Mouse (Mus musculus) heart, embryonic 13.5 days (tissue): ENCODE measurements around the gene Noc3l. TPM values are rescaled to one million over a fixed set of nuclear protein-coding genes. Genes with fewer than 3 reads are reported as not detected.

ENCODE experiments used
- ATAC-seq: fragments of 200-750 bp; cut with Nextera tagmentation; 2 replicates; pipeline ENCODE4 v1.8.0; 2017; ENCODE audit warnings: moderate TSS enrichment; ENCODE audit not compliant: insufficient number of reproducible peaks, low FRiP score, low TSS enrichment; ENCODE audit errors: extremely low read depth
- H3K27ac ChIP-seq: fragments of 300-500 bp; sonication (generic); replicated peaks from 2 replicates; pipeline ENCODE4 v1.5.1; 2015; ENCODE audit warnings: moderate library complexity, mild to moderate bottlenecking, inconsistent platforms
- H3K27me3 ChIP-seq: fragments of 300-500 bp; sonication (generic); replicated peaks from 2 replicates; pipeline ENCODE4 v1.6.1; 2015; ENCODE audit warnings: mild to moderate bottlenecking, inconsistent platforms
- H3K36me3 ChIP-seq: fragments of 300-500 bp; sonication (generic); 2 replicates; pipeline ENCODE4 v1.6.1; 2015; ENCODE audit warnings: mild to moderate bottlenecking, inconsistent platforms
- H3K4me1 ChIP-seq: fragments of 300-500 bp; sonication (generic); 2 replicates; pipeline ENCODE4 v1.6.1; 2015; ENCODE audit warnings: inconsistent platforms
- H3K4me2 ChIP-seq: fragments of 300-500 bp; sonication (generic); 2 replicates; pipeline ENCODE4 v1.6.1; 2015; ENCODE audit warnings: inconsistent platforms, mild to moderate bottlenecking, moderate library complexity
- H3K4me3 ChIP-seq: fragments of 300-500 bp; sonication (generic); 2 replicates; pipeline ENCODE4 v1.5.1; 2015; ENCODE audit warnings: moderate library complexity, mild to moderate bottlenecking, inconsistent platforms
- H3K9ac ChIP-seq: fragments of 300-500 bp; sonication (generic); 2 replicates; pipeline ENCODE4 v1.6.1; 2015; ENCODE audit warnings: inconsistent platforms, mild to moderate bottlenecking, moderate library complexity
- H3K9me3 ChIP-seq: fragments of 300-500 bp; sonication (generic); 2 replicates; pipeline ENCODE4 v1.6.1; 2016; ENCODE audit warnings: inconsistent platforms
- whole genome bisulfite sequencing: fragments of 180-500 bp; shearing (Covaris S2); methylation state at CpG from one replicate; pipeline ENCODE4 v1.1.7; 2015; ENCODE audit warnings: mixed read lengths; 5-methylcytosine and 5-hydroxymethylcytosine counted together
- polyA plus RNA-seq: library from polyadenylated mRNA; unstranded; fragments of >200 nt; fragmentation: Nextera tagmentation; extraction: Ambion mirVana; gene quantifications from 2 replicates; pipeline ENCODE4 v1.2.1, GENCODE M21; 2015

Noc3l gene
- polyA plus RNA-seq, 1 experiment from 2014 or later, result 4.1 TPM

DNA sequence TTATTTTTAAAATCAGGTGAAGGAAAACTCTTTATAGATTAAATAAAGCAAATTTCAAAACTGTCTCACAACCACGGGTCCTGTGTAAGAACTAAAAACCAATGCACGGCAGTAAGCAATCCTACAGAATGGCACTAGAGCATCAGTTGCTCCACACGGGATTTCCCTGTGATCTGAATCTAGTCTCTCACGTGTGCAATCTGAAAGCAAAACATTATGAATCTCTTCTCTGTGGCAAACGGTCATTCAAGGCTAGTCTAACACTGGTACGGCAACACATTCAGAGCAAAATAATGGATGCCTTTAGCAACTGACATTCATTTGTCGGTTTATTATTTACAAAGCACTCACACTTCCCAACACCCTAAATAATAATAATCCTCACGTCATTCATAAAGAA, 846 bp downstream of the Noc3l start:
- peak overlapping the region; percentile 91 for H3K9ac ChIP-seq
- 38% methylated on average over 8 of the region's 8 CpGs for WGBS
- H3K4me2 ChIP-seq, result peak overlapping the region; percentile 81
- H3K27ac ChIP-seq, result no peak overlapping the region
- no peak for ATAC-seq
- peak overlapping the region; percentile 92 for H3K4me3 ChIP-seq
- H3K4me1 ChIP-seq, result peaks cover 16% of the 10 kb centered on the region
- no peaks in the 10 kb centered on the region for H3K27me3 ChIP-seq
- H3K9me3 ChIP-seq, result no peaks in the 10 kb centered on the region
- peaks cover 29% of the 10 kb centered on the region for H3K36me3 ChIP-seq

DNA sequence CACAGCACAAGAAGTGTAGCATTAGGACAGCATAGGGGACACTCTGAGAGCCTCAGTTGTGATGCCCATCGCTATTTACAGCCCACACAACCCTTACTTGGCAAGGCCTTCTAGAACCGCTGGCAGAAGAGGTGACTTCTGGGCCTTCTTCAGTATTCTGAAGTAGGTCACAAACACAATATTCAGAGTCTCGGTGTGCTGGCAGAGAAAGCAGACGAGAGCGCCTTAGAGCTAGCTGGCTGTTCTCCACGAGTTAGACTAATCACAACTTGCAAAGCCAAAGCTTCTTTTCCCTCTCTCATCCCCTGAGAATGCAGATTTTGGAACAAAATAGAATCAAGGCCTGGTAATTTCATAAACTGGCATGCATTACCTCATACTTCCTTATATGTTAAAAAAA, 20.2 kb downstream of the Noc3l start:
- Histone ChIP-seq H3K27me3 (no peaks in the 10 kb centered on the region), H3K27ac (no peak overlapping the region), H3K4me3 (no peak overlapping the region), H3K36me3 (peaks cover 92% of the 10 kb centered on the region), H3K9me3 (no peaks in the 10 kb centered on the region), H3K4me1 (no peaks in the 10 kb centered on the region), H3K9ac (no peak overlapping the region), H3K4me2 (no peak overlapping the region)
- no peak for ATAC-seq
- WGBS, result 91% methylated on average over 6 of the region's 6 CpGs

DNA sequence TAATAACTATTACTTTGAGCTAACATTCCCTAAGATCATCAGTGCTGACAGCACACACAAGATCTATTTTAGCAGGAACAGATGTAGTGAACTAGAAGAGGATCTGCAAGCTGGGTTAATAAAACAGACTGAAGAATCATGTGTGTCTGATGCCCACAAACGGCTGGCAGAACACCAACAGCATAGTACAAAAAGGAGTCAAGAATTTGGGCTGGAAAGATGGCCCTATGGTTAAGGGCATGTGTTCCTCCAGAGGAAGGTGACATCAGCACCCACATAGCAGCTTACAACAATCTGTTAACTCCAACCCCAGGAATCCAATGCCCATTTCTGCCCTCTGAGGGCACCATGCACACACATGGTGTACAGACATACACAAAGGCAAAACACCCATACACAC, 20.7 kb downstream of the Noc3l start:
- Histone ChIP-seq H3K4me3 (no peak overlapping the region), H3K9ac (no peak overlapping the region), H3K27ac (no peak overlapping the region), H3K4me2 (no peak overlapping the region), H3K27me3 (no peaks in the 10 kb centered on the region), H3K4me1 (no peaks in the 10 kb centered on the region), H3K9me3 (no peaks in the 10 kb centered on the region), H3K36me3 (peaks cover 92% of the 10 kb centered on the region)
- 94% methylated on average over 1 of the region's 1 CpGs for WGBS
- no peak for ATAC-seq

DNA sequence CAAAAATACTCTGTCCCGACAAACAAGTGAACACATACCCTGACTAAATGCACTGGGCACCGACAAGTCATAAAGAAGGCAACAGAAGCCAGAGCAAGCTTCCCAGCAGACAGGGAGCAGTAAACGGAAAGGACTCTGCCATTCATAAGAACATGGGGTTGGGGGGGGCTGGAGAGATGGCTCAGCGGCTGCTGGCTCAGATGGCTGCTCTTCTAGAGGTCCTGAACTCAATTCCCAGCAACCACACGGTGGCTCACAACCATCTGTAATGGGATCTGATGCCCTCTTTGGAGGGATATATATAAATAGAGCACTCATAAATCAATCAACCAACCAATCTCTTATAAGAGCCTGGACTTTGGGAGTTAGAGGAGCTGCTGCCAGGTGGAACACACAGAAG, 22.5 kb downstream of the Noc3l start:
- 76% methylated on average over 5 of the region's 5 CpGs for WGBS
- H3K4me3 ChIP-seq, result no peak overlapping the region
- ATAC-seq, result no peak

DNA sequence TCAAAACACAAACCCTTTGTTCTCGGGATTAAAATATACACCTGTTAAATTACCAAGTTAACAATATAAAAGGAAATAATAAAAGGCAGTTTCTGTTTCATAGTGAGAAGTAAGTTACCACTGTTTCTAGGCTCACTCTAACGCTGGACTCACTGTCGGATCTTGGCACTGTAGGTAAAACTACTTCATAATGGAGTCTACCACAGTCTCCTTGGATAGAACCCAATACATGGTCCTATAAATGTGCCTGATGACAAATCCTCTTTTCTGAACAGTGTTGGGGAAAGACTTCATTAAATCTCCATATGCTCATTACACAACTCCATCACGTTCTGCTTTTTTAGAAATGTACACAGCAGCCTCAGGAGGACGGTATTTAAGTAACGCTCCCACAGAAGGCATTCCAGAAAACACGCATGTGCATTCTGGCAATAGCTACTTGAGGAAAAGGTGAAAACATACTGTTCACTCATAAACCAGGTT, 25.4 kb downstream of the Noc3l start:
- 90% methylated on average over 7 of the region's 7 CpGs for WGBS
- Histone ChIP-seq H3K9ac (no peak overlapping the region), H3K9me3 (no peaks in the 10 kb centered on the region), H3K4me1 (no peaks in the 10 kb centered on the region), H3K27ac (no peak overlapping the region), H3K4me2 (no peak overlapping the region), H3K36me3 (peaks cover 95% of the 10 kb centered on the region), H3K27me3 (no peaks in the 10 kb centered on the region), H3K4me3 (no peak overlapping the region)
- no peak for ATAC-seq

More for the DNA sequence above, 22.5 kb downstream of the Noc3l start:
- Histone ChIP-seq H3K9ac (no peak overlapping the region), H3K27me3 (no peaks in the 10 kb centered on the region), H3K36me3 (peaks cover 91% of the 10 kb centered on the region), H3K27ac (no peak overlapping the region), H3K9me3 (no peaks in the 10 kb centered on the region), H3K4me1 (no peaks in the 10 kb centered on the region), H3K4me2 (no peak overlapping the region)

DNA sequence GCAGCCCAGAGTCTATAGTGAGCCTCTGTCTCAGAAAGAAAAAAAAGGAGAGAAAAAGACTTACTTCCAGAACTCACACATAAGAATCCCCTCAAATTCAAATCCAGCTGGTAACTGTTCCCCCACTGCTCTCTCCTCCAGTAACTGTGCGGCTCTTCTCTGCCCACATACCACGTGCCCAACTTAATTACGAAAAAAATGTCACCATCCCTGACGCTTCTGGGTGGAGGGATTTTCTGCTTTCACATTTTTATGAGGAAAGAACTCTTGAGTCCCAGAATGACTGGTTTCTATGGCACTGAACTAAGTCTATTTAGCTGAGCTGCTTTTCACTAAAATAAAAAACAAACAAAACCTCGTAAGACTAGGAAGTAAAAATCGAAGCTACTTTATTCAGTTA, 31.3 kb downstream of the Noc3l start:
- Histone ChIP-seq H3K9me3 (no peaks in the 10 kb centered on the region), H3K36me3 (peaks cover 69% of the 10 kb centered on the region), H3K27ac (no peak overlapping the region), H3K4me2 (no peak overlapping the region), H3K4me1 (no peaks in the 10 kb centered on the region), H3K4me3 (no peak overlapping the region), H3K27me3 (no peaks in the 10 kb centered on the region), H3K9ac (no peak overlapping the region)
- no peak for ATAC-seq
- WGBS, result 90% methylated on average over 6 of the region's 6 CpGs

DNA sequence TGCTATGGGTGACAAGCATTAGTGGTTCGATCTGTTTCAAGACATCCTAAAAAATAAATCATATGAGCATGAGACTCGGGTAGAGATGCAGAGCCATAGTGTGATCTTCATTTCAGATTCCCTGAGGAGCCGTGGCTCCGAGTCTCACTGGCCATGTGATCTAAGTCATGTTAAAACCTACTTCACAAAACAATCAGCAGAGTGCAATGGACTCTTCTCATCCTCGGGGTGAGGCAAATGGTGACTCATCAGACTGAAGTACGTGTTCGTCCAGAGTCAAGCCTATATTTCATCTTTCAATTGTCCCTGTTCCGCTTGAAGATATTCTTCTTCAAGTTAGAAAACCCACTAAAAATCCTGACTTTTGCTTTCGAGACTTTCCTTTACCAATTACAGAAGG, 35.5 kb downstream of the Noc3l start:
- H3K27me3 ChIP-seq, result no peaks in the 10 kb centered on the region
- no peak overlapping the region for H3K4me2 ChIP-seq
- H3K9ac ChIP-seq, result no peak overlapping the region
- no peaks in the 10 kb centered on the region for H3K9me3 ChIP-seq
- no peaks in the 10 kb centered on the region for H3K4me1 ChIP-seq
- H3K27ac ChIP-seq, result no peak overlapping the region
- 78% methylated on average over 9 of the region's 9 CpGs for WGBS
- ATAC-seq, result no peak
- peaks cover 50% of the 10 kb centered on the region for H3K36me3 ChIP-seq
- H3K4me3 ChIP-seq, result no peak overlapping the region

DNA sequence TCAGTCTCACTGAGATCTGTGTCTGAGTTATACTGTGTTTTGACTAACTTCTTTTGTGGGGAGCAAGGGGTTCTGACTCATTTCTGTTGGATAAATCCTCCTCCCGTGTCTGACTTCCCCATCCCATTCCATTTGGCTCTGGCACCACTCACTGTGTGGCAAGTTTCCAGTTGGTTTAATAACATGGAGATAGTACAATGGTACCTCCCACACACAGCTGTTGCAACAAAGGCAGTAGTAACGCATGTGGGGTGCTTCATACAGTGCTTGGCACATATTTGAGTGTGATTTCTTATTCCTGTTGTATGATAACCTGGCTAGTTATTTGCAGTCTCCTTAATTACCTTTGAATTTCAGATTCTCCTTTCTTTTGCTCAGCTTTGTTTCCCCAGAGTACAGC, 40.2 kb downstream of the Noc3l start:
- Histone ChIP-seq H3K9ac (no peak overlapping the region), H3K4me1 (no peaks in the 10 kb centered on the region), H3K4me2 (no peak overlapping the region), H3K4me3 (no peak overlapping the region), H3K36me3 (peaks cover 32% of the 10 kb centered on the region), H3K9me3 (no peaks in the 10 kb centered on the region), H3K27me3 (no peaks in the 10 kb centered on the region), H3K27ac (no peak overlapping the region)
- ATAC-seq, result no peak
- 50% methylated on average over 2 of the region's 2 CpGs for WGBS

DNA sequence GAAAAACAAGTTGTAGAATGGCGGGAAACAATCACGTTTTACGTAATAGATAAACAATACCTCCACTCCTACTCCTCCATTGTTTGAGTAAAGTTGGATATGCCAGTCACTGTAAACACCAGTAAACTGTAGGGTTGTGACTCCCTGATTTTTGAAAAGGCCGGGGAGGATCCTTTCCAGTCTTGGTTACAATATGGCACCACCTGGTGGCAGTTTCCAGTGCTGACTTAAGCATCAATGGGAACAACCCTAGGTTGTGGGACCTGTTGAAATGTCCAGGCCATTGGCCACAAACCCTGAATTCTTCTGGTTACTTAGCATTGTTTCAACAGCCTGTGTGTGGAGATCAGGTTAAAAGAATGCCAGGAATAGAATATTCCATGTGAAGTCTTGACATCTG, 43.5 kb downstream of the Noc3l start:
- peaks cover 26% of the 10 kb centered on the region for H3K36me3 ChIP-seq
- H3K4me2 ChIP-seq, result no peak overlapping the region
- ATAC-seq, result no peak; the same call in 1 of the 2 replicates
- no peaks in the 10 kb centered on the region for H3K9me3 ChIP-seq
- no peak overlapping the region for H3K9ac ChIP-seq
- no peak overlapping the region for H3K27ac ChIP-seq
- whole genome bisulfite sequencing, result 48% methylated on average over 4 of the region's 4 CpGs
- H3K4me1 ChIP-seq, result no peaks in the 10 kb centered on the region
- no peaks in the 10 kb centered on the region for H3K27me3 ChIP-seq
- H3K4me3 ChIP-seq, result no peak overlapping the region

DNA sequence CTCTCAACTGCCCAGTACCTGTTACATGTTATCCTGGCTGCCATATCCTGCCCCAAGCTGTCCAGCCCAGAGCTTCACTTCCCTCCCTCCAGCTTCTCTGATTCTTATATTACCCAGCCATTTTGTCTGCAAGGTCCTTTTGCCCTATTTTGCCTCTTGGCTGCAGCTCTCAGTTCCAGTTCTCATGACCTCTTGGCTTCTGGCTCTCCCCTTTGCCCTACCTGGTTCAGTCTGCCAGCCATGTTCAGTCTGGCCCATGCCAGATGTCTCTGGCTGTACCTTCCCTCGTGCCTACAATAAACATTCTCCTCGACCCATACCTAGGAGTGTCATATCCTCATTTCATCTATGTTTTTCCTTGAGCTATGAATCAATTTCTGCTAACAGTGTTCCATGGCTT, 52.7 kb downstream of the Noc3l start:
- Histone ChIP-seq H3K36me3 (peaks cover 51% of the 10 kb centered on the region), H3K4me2 (no peak overlapping the region), H3K9ac (no peak overlapping the region), H3K27ac (no peak overlapping the region), H3K27me3 (no peaks in the 10 kb centered on the region), H3K4me3 (no peak overlapping the region), H3K4me1 (no peaks in the 10 kb centered on the region; the same call in 1 of the 2 replicates), H3K9me3 (no peaks in the 10 kb centered on the region)
- WGBS, result 74% methylated on average over 2 of the region's 2 CpGs
- ATAC-seq, result no peak

DNA sequence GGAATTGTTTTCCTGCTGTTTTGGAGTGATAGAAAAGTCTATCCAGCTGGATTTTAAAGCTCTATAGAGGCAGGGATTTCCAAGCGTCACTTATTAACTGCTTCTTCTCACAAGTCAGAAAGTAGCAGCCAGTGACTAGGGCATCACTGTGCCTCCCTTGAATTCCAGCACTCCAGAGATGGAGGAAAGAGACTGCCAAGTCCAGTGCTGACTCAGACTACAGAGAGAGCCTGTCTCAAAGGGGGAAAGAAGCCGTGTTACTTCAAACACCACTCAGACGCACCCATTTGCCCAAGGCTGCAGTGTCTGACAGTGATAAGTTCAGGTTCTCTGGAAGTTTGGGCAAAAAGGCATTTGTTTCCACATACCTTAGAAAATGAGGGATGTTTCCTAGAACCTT, 58.6 kb downstream of the Noc3l start:
- Histone ChIP-seq H3K9me3 (no peaks in the 10 kb centered on the region), H3K4me2 (no peak overlapping the region), H3K4me3 (no peak overlapping the region), H3K9ac (no peak overlapping the region), H3K4me1 (peaks cover 20% of the 10 kb centered on the region), H3K27ac (peak overlapping the region; percentile 7; the same call in 1 of the 2 replicates), H3K36me3 (peaks cover 26% of the 10 kb centered on the region), H3K27me3 (no peaks in the 10 kb centered on the region)
- ATAC-seq, result no peak
- WGBS, result 47% methylated on average over 3 of the region's 3 CpGs

DNA sequence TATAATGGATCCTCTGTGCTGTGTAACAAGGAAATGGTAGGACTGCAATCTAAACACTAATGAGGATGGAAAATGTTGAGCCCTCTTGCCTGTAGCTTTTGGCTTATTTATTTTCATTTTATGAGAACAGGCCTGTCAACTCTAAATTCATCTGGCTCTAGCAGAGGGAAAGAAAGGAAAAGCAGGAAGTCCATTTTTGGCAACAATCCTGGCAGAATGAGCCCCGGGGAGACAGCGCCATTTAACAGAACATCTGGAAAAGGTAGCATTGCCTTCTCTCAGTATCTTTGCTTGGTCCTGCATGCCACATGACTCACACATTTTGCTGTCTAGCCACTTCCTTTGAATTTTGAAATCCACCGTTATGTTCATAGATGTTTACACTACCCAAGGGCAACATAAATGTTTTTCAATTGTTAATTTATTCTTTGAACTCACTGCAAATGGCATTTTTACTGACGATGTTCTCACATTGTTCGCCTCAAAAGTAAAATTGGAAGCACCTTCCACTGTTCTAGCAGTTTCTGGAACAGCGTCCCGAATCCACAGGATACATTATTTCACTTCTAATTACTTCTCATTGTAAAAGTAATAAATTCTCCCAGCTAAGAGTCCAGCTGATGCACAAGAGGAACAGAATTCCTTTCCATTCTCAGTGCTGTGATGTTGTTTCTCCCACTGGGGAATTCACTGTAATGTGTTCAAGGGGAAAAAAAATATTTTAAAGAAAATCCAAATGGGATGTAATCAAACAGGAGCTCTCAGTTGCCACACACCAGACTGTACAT, 60.2 kb downstream of the Noc3l start:
- Histone ChIP-seq H3K27me3 (no peaks in the 10 kb centered on the region), H3K9me3 (no peaks in the 10 kb centered on the region), H3K9ac (no peak overlapping the region), H3K4me1 (peaks cover 20% of the 10 kb centered on the region), H3K36me3 (peaks cover 25% of the 10 kb centered on the region; the same call in 1 of the 2 replicates), H3K4me2 (no peak overlapping the region), H3K4me3 (no peak overlapping the region), H3K27ac (no peak overlapping the region)
- ATAC-seq, result no peak
- 67% methylated on average over 7 of the region's 7 CpGs for WGBS
